Mouse (Mus musculus): ENCODE measurements around the gene Rmnd5a.

DNA sequence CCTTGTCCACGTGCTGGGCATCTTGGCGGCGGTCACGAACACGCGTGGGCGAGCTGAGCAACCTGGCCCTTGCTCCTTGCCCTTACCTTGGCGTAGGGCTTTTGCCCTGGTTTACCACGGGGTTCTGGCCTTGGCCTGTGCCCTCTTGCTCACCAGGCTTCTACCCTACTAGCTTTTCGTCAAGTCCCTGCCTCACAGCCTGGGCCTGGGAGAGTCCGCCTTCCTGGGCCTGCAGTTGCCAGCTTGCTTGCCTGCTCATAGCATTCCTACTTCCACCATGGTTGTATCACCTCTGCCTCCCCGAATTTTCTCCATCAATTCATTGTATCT is 779 bp upstream of the Rmnd5a start:
- TF ChIP-seq CTCF (IDR thresholded peaks at IDR 0.05; ENCODE audit: extremely low read depth, insufficient read depth, low read length) (no peak), POLR2A (IDR thresholded peaks at IDR 0.05; ENCODE audit: extremely low read depth, insufficient read depth, low read length) (no peak)
